Comparison of ENCODE assay signal across 10 mouse cellular contexts in the genomic region with DNA sequence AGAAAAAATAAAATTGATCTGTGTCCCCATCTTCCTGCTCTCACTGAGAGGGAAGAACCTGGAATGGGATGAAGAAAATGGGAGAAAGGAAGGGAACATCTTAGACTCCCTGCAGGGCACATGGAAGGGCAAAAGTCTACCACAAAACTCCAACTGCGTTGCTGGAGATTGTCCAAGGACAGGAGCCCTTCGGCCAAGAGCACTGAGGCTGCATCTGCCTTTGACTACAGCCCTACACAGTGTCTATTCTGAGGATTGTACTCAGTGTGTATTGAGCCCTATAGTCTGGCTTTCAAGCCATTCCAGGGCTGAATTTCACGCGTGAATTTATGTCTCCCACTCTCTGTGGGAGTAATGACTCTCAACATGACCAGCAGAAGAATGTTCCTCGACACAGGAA. TPM values are rescaled to one million over a fixed set of nuclear protein-coding genes. Genes with fewer than 3 reads are reported as not detected.
A peak's percentile ranks its signal among the peaks of the same experiment; 100 is the strongest.
DNase-seq lines count a peak whose midpoint lies in the region; ATAC-seq and TF ChIP-seq lines count a peak whose summit lies in the region.
"Had no signal": no experiment of that assay in that cellular context is flagged by ENCODE, and none has a peak within 500 bp of the region (broad histone marks: within the 10 kb centered on the region; RNA-seq: fewer than 3 reads in every experiment).

No protein-coding gene starts in this region.

- peaks cover 26% of the 10 kb centered on the region for H3K4me1 ChIP-seq in hindbrain, embryonic 14.5 days (replicated peaks; ENCODE audit: control insufficient read depth, insufficient read depth, low read length)
- 0 out of 2 replicates have a peak, but pooled peaks cover 3% of the 10 kb centered on the region for H3K4me1 ChIP-seq in hindbrain, embryonic 11.5 days (replicated peaks; ENCODE audit: control insufficient read depth, insufficient read depth, low read length)
- peaks cover under 1% of the 10 kb centered on the region; the same call in 1 of the 2 replicates for H3K4me1 ChIP-seq in olfactory bulb, adult 2 months (ENCODE audit: control insufficient read depth, insufficient read depth, low read length)
- 0 out of 2 replicates have a peak, but pooled peaks cover under 1% of the 10 kb centered on the region for H3K4me1 ChIP-seq in stomach, postnatal 0 days (replicated peaks; ENCODE audit: control insufficient read depth, insufficient read depth)

- no peak for TF ChIP-seq POLR2A in olfactory bulb, adult 2 months (IDR thresholded peaks at IDR 0.05; ENCODE audit: insufficient read depth, low read depth, low read length)

- no peaks in the 10 kb centered on the region for H3K27me3 ChIP-seq in hindbrain, embryonic 14.5 days (ENCODE audit: control insufficient read depth, insufficient read depth, low read length)
- H3K27me3 ChIP-seq in hindbrain, embryonic 11.5 days (ENCODE audit: control insufficient read depth, insufficient read depth, low read length) = no peaks in the 10 kb centered on the region
- no peaks in the 10 kb centered on the region for H3K27me3 ChIP-seq in stomach, postnatal 0 days (ENCODE audit: control insufficient read depth, insufficient read depth, low read length)
- H3K27me3 ChIP-seq: CH12.LX had no signal

- H3K9ac ChIP-seq in hindbrain, embryonic 14.5 days = no peak overlapping the region
- no peak overlapping the region for H3K9ac ChIP-seq in hindbrain, embryonic 11.5 days (ENCODE audit: low read depth, low read length)
- no peak overlapping the region for H3K9ac ChIP-seq in stomach, postnatal 0 days (ENCODE audit: low read length)

- TF ChIP-seq CTCF in olfactory bulb, adult 2 months (IDR thresholded peaks at IDR 0.05; ENCODE audit: insufficient read depth, low read depth, low read length) = no peak
- TF ChIP-seq CTCF in stomach, postnatal 0 days (IDR thresholded peaks at IDR 0.05; ENCODE audit: low read depth) = no peak

- DNase-seq in hindbrain, embryonic 14.5 days (ENCODE audit: low spot score) = no peak
- no peak for DNase-seq in hindbrain, embryonic 11.5 days (ENCODE audit: low spot score)
- DNase-seq in ovary, adult 18-20 months (ENCODE audit: low spot score) = peak; percentile 23
- no peak for DNase-seq in ovary, postnatal 14 days (ENCODE audit: low spot score)
- peak; percentile 91 to 94 for DNase-seq in cerebellum, postnatal 14 days
- DNase-seq in retina, postnatal 1 day = no peak
- no peak for DNase-seq in stomach, postnatal 0 days (ENCODE audit: low spot score)

- H3K4me2 ChIP-seq in hindbrain, embryonic 14.5 days (replicated peaks) = no peak overlapping the region
- no peak overlapping the region for H3K4me2 ChIP-seq in hindbrain, embryonic 11.5 days (replicated peaks; ENCODE audit: low read depth, low read length)
- no peak overlapping the region for H3K4me2 ChIP-seq in stomach, postnatal 0 days (replicated peaks; ENCODE audit: low read depth)

- no peaks in the 10 kb centered on the region for H3K9me3 ChIP-seq in hindbrain, embryonic 14.5 days (ENCODE audit: control insufficient read depth, low read length)
- no peaks in the 10 kb centered on the region for H3K9me3 ChIP-seq in hindbrain, embryonic 11.5 days (ENCODE audit: control insufficient read depth, low read length)
- H3K9me3 ChIP-seq in stomach, postnatal 0 days (ENCODE audit: control insufficient read depth, low read length) = no peaks in the 10 kb centered on the region

- H3K36me3 ChIP-seq in hindbrain, embryonic 14.5 days (replicated peaks; ENCODE audit: control insufficient read depth, insufficient read depth) = no peaks in the 10 kb centered on the region
- H3K36me3 ChIP-seq in hindbrain, embryonic 11.5 days (ENCODE audit: control insufficient read depth, insufficient read depth, low read length) = no peaks in the 10 kb centered on the region
- H3K36me3 ChIP-seq in stomach, postnatal 0 days (ENCODE audit: control insufficient read depth, insufficient read depth, low read length) = no peaks in the 10 kb centered on the region

- H3K4me3 ChIP-seq in hindbrain, embryonic 14.5 days (replicated peaks; ENCODE audit: low read length) = no peak overlapping the region
- H3K4me3 ChIP-seq in hindbrain, embryonic 11.5 days (ENCODE audit: low read depth, low read length) = no peak overlapping the region
- H3K4me3 ChIP-seq in olfactory bulb, adult 2 months (ENCODE audit: insufficient read depth, low read depth, low read length) = no peak overlapping the region
- H3K4me3 ChIP-seq in stomach, postnatal 0 days (ENCODE audit: low read depth, low read length) = no peak overlapping the region
- H3K4me3 ChIP-seq: heart, adult 2 months had no signal

- peak overlapping the region; percentile 44 for H3K27ac ChIP-seq in hindbrain, embryonic 14.5 days
- no peak overlapping the region for H3K27ac ChIP-seq in hindbrain, embryonic 11.5 days (ENCODE audit: low read depth, low read length)
- peak overlapping the region; percentile 54 for H3K27ac ChIP-seq in olfactory bulb, adult 2 months (ENCODE audit: insufficient read depth, low read depth, low read length)
- H3K27ac ChIP-seq in stomach, postnatal 0 days (replicated peaks) = no peak overlapping the region
- H3K27ac ChIP-seq: heart, adult 2 months had no signal

- peak; percentile 51; the same call in 1 of the 2 replicates for ATAC-seq in hindbrain, embryonic 14.5 days (ENCODE audit: low FRiP score)
- ATAC-seq in hindbrain, embryonic 11.5 days (ENCODE audit: low FRiP score) = no peak
- no peak for ATAC-seq in stomach, postnatal 0 days (ENCODE audit: low FRiP score, low TSS enrichment)

- TF ChIP-seq EP300 in stomach, postnatal 0 days (optimal IDR thresholded peaks at IDR 0.05) = no peak

- 57% methylated on average over 5 of the region's 5 CpGs for WGBS in hindbrain, embryonic 14.5 days
- 74% methylated on average over 5 of the region's 5 CpGs for WGBS in hindbrain, embryonic 11.5 days
- 29% methylated on average over 5 of the region's 5 CpGs for WGBS in olfactory bulb, adult 2 months
- 49% methylated on average over 5 of the region's 5 CpGs for WGBS in stomach, postnatal 0 days

RNA-seq across cellular contexts. Expression of gene Ptn, which starts 16.2 kb away (rescaled TPM):
- polyA plus RNA-seq in hindbrain, embryonic 14.5 days (2014; fragmentation: Nextera tagmentation; extraction: Ambion mirVana) = 732 and 771 TPM in 2 replicates
- 385 and 413 TPM in 2 replicates for polyA plus RNA-seq in hindbrain, embryonic 11.5 days (2014; fragmentation: Nextera tagmentation; extraction: Ambion mirVana)
- 318 TPM in 1 of 2 replicates, not detected in the other for polyA plus RNA-seq in olfactory bulb, adult 2 months (2012; ENCODE audit: insufficient read depth, insufficient read length, low replicate concordance, missing spikeins)
- polyA plus RNA-seq in stomach, postnatal 0 days (2015; fragmentation: Nextera tagmentation; extraction: Ambion mirVana) = 157 and 183 TPM in 2 replicates

Comparison
In these comparisons a context has a peak if more than half of its experiments do, and no peak if none do; other contexts are left out.
1. DNase-seq: peak in ovary, adult 18-20 months (single experiment) and cerebellum, postnatal 14 days (2 of 2); none in hindbrain, embryonic 14.5 days (single experiment), hindbrain, embryonic 11.5 days (single experiment), ovary, postnatal 14 days (single experiment), retina, postnatal 1 day (single experiment) and stomach, postnatal 0 days (single experiment).
2. H3K27ac ChIP-seq: peak in hindbrain, embryonic 14.5 days (single experiment) and olfactory bulb, adult 2 months (single experiment); none in hindbrain, embryonic 11.5 days (single experiment) and stomach, postnatal 0 days (single experiment).